Mouse (Mus musculus): Measurements from ENCODE around the gene Ryr2.
"Not testable (repeated sequence)": the region's sequence is repeated elsewhere in the genome, so short reads cannot be mapped to it uniquely, and the experiment has no call there.

Ryr2 gene

GRCm38 (mm10) chr13:11880503-11881227 is 226.1 kb downstream of the Ryr2 start:
- no peak for DNase-seq (ENCODE audit: low read depth, low spot score)

- no peak for DNase-seq (ENCODE audit: low read depth, low spot score)
Measured at GRCm38 (mm10) chr13:11879037-11879436, 227.7 kb downstream of the Ryr2 start.

- no peak for DNase-seq (ENCODE audit: low read depth, low spot score)
Measured at GRCm38 (mm10) chr13:11874852-11875251, 231.9 kb downstream of the Ryr2 start.

GRCm38 (mm10) chr13:11869971-11870370 is 236.8 kb downstream of the Ryr2 start:
- no peak for DNase-seq (ENCODE audit: low read depth, low spot score)

- no peak for DNase-seq (ENCODE audit: low read depth, low spot score)
Measured at GRCm38 (mm10) chr13:11869486-11869885, 237.3 kb downstream of the Ryr2 start.

GRCm38 (mm10) chr13:11868979-11869378 is 237.8 kb downstream of the Ryr2 start:
- DNase-seq (ENCODE audit: low read depth, low spot score) = no peak

- DNase-seq (ENCODE audit: low read depth, low spot score) = no peak
Measured at GRCm38 (mm10) chr13:11868056-11868455, 238.7 kb downstream of the Ryr2 start.

- no peak for DNase-seq (ENCODE audit: low read depth, low spot score)
Measured at GRCm38 (mm10) chr13:11865261-11865660, 241.5 kb downstream of the Ryr2 start.

- DNase-seq (ENCODE audit: low read depth, low spot score) = no peak
Measured at GRCm38 (mm10) chr13:11851691-11852090, 255.1 kb downstream of the Ryr2 start.

GRCm38 (mm10) chr13:11843889-11844288 is 262.9 kb downstream of the Ryr2 start:
- no peak for DNase-seq (ENCODE audit: low read depth, low spot score)

- DNase-seq (ENCODE audit: low read depth, low spot score) = no peak
Measured at GRCm38 (mm10) chr13:11837870-11838269, 268.9 kb downstream of the Ryr2 start.

- no peak for DNase-seq (ENCODE audit: low read depth, low spot score)
Measured at GRCm38 (mm10) chr13:11837152-11837551, 269.6 kb downstream of the Ryr2 start.

- no peak for DNase-seq (ENCODE audit: low read depth, low spot score)
Measured at GRCm38 (mm10) chr13:11836304-11837078, 270.3 kb downstream of the Ryr2 start.

GRCm38 (mm10) chr13:11831210-11831609 is 275.5 kb downstream of the Ryr2 start:
- no peak for DNase-seq (ENCODE audit: low read depth, low spot score)

GRCm38 (mm10) chr13:11825563-11826226 is 281.1 kb downstream of the Ryr2 start:
- no peak for DNase-seq (ENCODE audit: low read depth, low spot score)

GRCm38 (mm10) chr13:11818723-11819122 is 288.0 kb downstream of the Ryr2 start:
- DNase-seq (ENCODE audit: low read depth, low spot score) = no peak

- DNase-seq (ENCODE audit: low read depth, low spot score) = not testable (repeated sequence)
Measured at GRCm38 (mm10) chr13:11809365-11809764, 297.4 kb downstream of the Ryr2 start.

GRCm38 (mm10) chr13:11792536-11792935 is 314.2 kb downstream of the Ryr2 start:
- no peak for DNase-seq (ENCODE audit: low read depth, low spot score)

GRCm38 (mm10) chr13:11790536-11790935 is 316.2 kb downstream of the Ryr2 start:
- no peak for DNase-seq (ENCODE audit: low read depth, low spot score)

- no peak for DNase-seq (ENCODE audit: low read depth, low spot score)
Measured at GRCm38 (mm10) chr13:11782411-11783155, 324.2 kb downstream of the Ryr2 start.

GRCm38 (mm10) chr13:11781065-11781464 is 325.7 kb downstream of the Ryr2 start:
- no peak for DNase-seq (ENCODE audit: low read depth, low spot score)

- no peak for DNase-seq (ENCODE audit: low read depth, low spot score)
Measured at GRCm38 (mm10) chr13:11777726-11778125, 329.0 kb downstream of the Ryr2 start.

Data from skeletal muscle tissue, adult 2 months (tissue).